ENCODE assay signal across 14 mouse cellular contexts in genomic region chr2:115769597-115770305, GRCm38 (mm10).
DNase-seq lines count a peak whose midpoint lies in the region.
"Had no signal": no experiment of that assay in that cellular context is flagged by ENCODE, and none has a peak within 500 bp of the region (broad histone marks: within the 10 kb centered on the region; RNA-seq: fewer than 3 reads in every experiment).

No protein-coding gene starts in this region.

- DNase-seq in heart, adult 11 months, result peak; percentile 68
- DNase-seq in heart, postnatal 25 days (ENCODE audit: low spot score), result no peak
- peak; percentile 42 to 56 for DNase-seq in layer of hippocampus, postnatal 10 days (ENCODE audit: low spot score in 2 of 2)
- DNase-seq in left cerebral cortex, postnatal 36 days (ENCODE audit: low spot score in 2 of 2), result peak; percentile 32 to 44
- no peak for DNase-seq in ovary, postnatal 14 days (ENCODE audit: low spot score)
- no peak for DNase-seq in adrenal gland, adult 8-10 months
- DNase-seq in cerebellum, adult 11-12 months, result no peak
- DNase-seq in kidney, adult 8-10 months, result no peak
- DNase-seq: adrenal gland, adult 2 months; cerebellum, postnatal 25 days; gastrocnemius, postnatal 14 days; lung, postnatal 4 days; midbrain, embryonic 14.5 days; thymus, postnatal 14 days had no signal

- intact Hi-C loops in heart, postnatal 25 days (cut with DNase I), result no loop called here
- intact Hi-C loops in left cerebral cortex, postnatal 36 days (cut with DNase I), result no loop called here

Comparison
In these comparisons a context has a peak if more than half of its experiments do, and no peak if none do; other contexts are left out.
1. DNase-seq: peak in heart, adult 11 months (single experiment), layer of hippocampus, postnatal 10 days (2 of 2) and left cerebral cortex, postnatal 36 days (2 of 2); none in heart, postnatal 25 days (single experiment), ovary, postnatal 14 days (single experiment), adrenal gland, adult 8-10 months (single experiment), cerebellum, adult 11-12 months (single experiment) and kidney, adult 8-10 months (0 of 2).